Mouse (Mus musculus) stomach, embryonic 15.5 days (tissue): ENCODE measurements at regions not wholly inside any gene's neighbourhood (a gene's known extent, or its start where the extent isn't known, plus 50 kb on each side); places are given as distances from the start of the nearest gene placed in this dataset.
A peak's percentile ranks its signal among the peaks of the same experiment; 100 is the strongest.

Experiments
- ATAC-seq: fragments of 200-750 bp; cut with Nextera tagmentation; 2 replicates; pipeline ENCODE4 v1.8.0; 2017; ENCODE audit warnings: low read depth, moderate number of reproducible peaks, moderate TSS enrichment; ENCODE audit not compliant: insufficient read depth, low FRiP score
- H3K27ac ChIP-seq: fragments of 300-500 bp; sonication (generic); 2 replicates; pipeline ENCODE4 v1.5.1; 2015; ENCODE audit warnings: mild to moderate bottlenecking, inconsistent platforms
- H3K27me3 ChIP-seq: fragments of 300-500 bp; sonication (generic); replicated peaks from 2 replicates; pipeline ENCODE4 v1.6.1; 2015; ENCODE audit warnings: inconsistent platforms
- H3K36me3 ChIP-seq: fragments of 300-500 bp; sonication (generic); 2 replicates; pipeline ENCODE4 v1.6.1; 2015; ENCODE audit warnings: inconsistent platforms
- H3K4me1 ChIP-seq: fragments of 300-500 bp; sonication (generic); 2 replicates; pipeline ENCODE4 v1.6.1; 2015; ENCODE audit warnings: inconsistent platforms
- H3K4me2 ChIP-seq: fragments of 300-500 bp; sonication (generic); 2 replicates; pipeline ENCODE4 v1.6.1; 2015; ENCODE audit warnings: mild to moderate bottlenecking, inconsistent platforms
- H3K4me3 ChIP-seq: fragments of 300-500 bp; sonication (generic); replicated peaks from 2 replicates; pipeline ENCODE4 v1.5.1; 2015; ENCODE audit warnings: inconsistent platforms
- H3K9ac ChIP-seq: fragments of 300-500 bp; sonication (generic); 2 replicates; pipeline ENCODE4 v1.6.1; 2015; ENCODE audit warnings: inconsistent platforms
- H3K9me3 ChIP-seq: fragments of 300-500 bp; sonication (generic); 2 replicates; pipeline ENCODE4 v1.6.1; 2016; ENCODE audit warnings: inconsistent platforms
- WGBS: fragments of 180-500 bp; shearing (Covaris S2); methylation state at CpG from one replicate; pipeline ENCODE4 v1.1.7; 2015; 5-methylcytosine and 5-hydroxymethylcytosine counted together

- Histone ChIP-seq H3K4me2 (no peak overlapping the region), H3K27ac (no peak overlapping the region), H3K4me3 (no peak overlapping the region), H3K9me3 (no peaks in the 10 kb centered on the region), H3K4me1 (no peaks in the 10 kb centered on the region), H3K36me3 (no peaks in the 10 kb centered on the region), H3K27me3 (no peaks in the 10 kb centered on the region), H3K9ac (no peak overlapping the region)
- ATAC-seq: no peak
- WGBS: 86% methylated on average over 2 of the region's 2 CpGs
These were observed 461.3 kb upstream of the Smarca2 start for GRCm38 (mm10) chr19:26143539-26143938.

GRCm38 (mm10) chr19:26151216-26151615, 453.6 kb upstream of the Smarca2 start:
- Histone ChIP-seq H3K27ac (no peak overlapping the region), H3K27me3 (no peaks in the 10 kb centered on the region), H3K4me2 (no peak overlapping the region), H3K4me1 (no peaks in the 10 kb centered on the region), H3K9me3 (no peaks in the 10 kb centered on the region), H3K36me3 (no peaks in the 10 kb centered on the region), H3K9ac (no peak overlapping the region), H3K4me3 (no peak overlapping the region)
- ATAC-seq: no peak
- WGBS: 50% methylated on average over 4 of the region's 4 CpGs

GRCm38 (mm10) chr19:26164993-26165392, 439.9 kb upstream of the Smarca2 start:
- H3K4me1 ChIP-seq: no peaks in the 10 kb centered on the region
- no peaks in the 10 kb centered on the region for H3K36me3 ChIP-seq
- no peak overlapping the region for H3K4me2 ChIP-seq
- WGBS: 28% methylated on average over 13 of the region's 13 CpGs
- H3K27me3 ChIP-seq: no peaks in the 10 kb centered on the region
- H3K9me3 ChIP-seq: no peaks in the 10 kb centered on the region
- H3K9ac ChIP-seq: no peak overlapping the region
- ATAC-seq: no peak
- H3K27ac ChIP-seq: no peak overlapping the region
- H3K4me3 ChIP-seq: no peak overlapping the region

DNA sequence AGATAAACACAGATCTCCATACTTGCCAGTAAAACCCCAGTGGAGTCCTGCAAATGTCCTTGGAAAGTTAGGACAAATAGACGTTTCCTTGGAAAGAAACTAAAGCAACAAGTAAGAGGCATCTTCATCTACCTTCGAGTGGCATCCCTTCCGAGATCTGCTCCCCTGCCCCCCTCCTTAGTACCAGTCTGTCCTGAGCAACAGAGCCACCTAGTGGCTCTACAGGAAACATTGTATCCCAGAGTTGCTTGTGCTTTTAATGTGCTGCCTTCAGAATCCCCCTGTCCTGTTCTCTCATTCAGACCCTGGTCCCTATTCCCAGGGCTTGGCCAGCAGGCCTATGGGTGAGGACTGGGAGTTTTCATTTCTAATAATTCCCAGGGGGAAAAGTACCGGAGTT, 423.1 kb upstream of the Smarca2 start:
- no peak overlapping the region for H3K27ac ChIP-seq
- H3K27me3 ChIP-seq: no peaks in the 10 kb centered on the region
- no peak overlapping the region for H3K4me2 ChIP-seq
- H3K9ac ChIP-seq: no peak overlapping the region
- H3K4me1 ChIP-seq: no peaks in the 10 kb centered on the region
- no peaks in the 10 kb centered on the region for H3K9me3 ChIP-seq
- no peaks in the 10 kb centered on the region for H3K36me3 ChIP-seq
- 21% methylated on average over 4 of the region's 4 CpGs for WGBS
- no peak overlapping the region for H3K4me3 ChIP-seq
- ATAC-seq: no peak

DNA sequence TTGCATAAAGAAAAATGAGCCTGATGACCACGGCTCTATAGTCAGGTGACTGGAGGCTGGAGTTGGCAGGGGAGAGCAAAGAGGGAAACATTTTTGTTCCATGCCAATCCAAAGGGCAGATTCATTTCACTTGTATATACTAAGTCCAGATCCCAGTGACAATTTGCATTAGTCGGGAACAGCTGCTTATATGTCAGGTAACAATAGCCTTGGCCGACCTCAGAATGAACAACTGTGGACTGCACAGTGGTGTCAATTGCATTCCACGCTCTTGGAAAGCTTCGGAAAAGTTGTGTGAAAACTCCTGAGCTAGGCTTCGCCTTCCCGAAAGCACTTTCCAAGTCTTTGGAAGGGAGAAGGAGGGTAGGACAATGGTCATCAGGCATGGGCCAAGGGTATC, 419.8 kb upstream of the Smarca2 start:
- Histone ChIP-seq H3K4me1 (no peaks in the 10 kb centered on the region), H3K4me2 (no peak overlapping the region), H3K36me3 (no peaks in the 10 kb centered on the region), H3K9ac (no peak overlapping the region), H3K4me3 (no peak overlapping the region), H3K9me3 (no peaks in the 10 kb centered on the region), H3K27me3 (no peaks in the 10 kb centered on the region), H3K27ac (no peak overlapping the region)
- 74% methylated on average over 7 of the region's 7 CpGs for WGBS
- ATAC-seq: no peak

- no peak overlapping the region for H3K27ac ChIP-seq
- ATAC-seq: no peak
- no peak overlapping the region for H3K4me2 ChIP-seq
- H3K36me3 ChIP-seq: no peaks in the 10 kb centered on the region
- WGBS: 84% methylated on average over 1 of the region's 1 CpGs
- H3K4me1 ChIP-seq: no peaks in the 10 kb centered on the region
- no peaks in the 10 kb centered on the region for H3K27me3 ChIP-seq
- no peaks in the 10 kb centered on the region for H3K9me3 ChIP-seq
- no peak overlapping the region for H3K4me3 ChIP-seq
- no peak overlapping the region for H3K9ac ChIP-seq
These were observed 414.0 kb upstream of the Smarca2 start for GRCm38 (mm10) chr19:26190803-26191202.

DNA sequence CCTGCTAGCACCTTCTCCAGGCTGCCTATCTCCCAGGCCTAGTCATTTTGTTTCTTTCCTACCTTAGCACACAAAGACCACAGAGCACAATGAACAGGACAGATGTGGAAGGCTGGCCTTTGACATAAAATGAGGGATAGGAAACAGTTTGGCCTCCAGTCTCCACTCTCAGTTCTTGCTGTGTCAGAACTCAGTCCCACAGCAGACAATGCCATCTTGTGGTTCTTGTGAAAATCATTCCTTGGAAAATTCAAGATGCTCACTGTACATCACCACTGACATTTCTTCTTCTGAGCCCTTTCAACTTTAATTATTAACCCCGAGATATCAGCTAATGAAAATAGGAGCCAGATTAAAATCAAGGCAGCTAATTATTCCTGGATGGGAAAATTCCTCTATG, 411.2 kb upstream of the Smarca2 start:
- no peak for ATAC-seq
- Histone ChIP-seq H3K4me1 (no peaks in the 10 kb centered on the region), H3K9me3 (no peaks in the 10 kb centered on the region), H3K27ac (no peak overlapping the region), H3K9ac (no peak overlapping the region), H3K36me3 (no peaks in the 10 kb centered on the region), H3K4me3 (no peak overlapping the region), H3K4me2 (no peak overlapping the region), H3K27me3 (no peaks in the 10 kb centered on the region)
- 69% methylated on average over 1 of the region's 1 CpGs for whole genome bisulfite sequencing

DNA sequence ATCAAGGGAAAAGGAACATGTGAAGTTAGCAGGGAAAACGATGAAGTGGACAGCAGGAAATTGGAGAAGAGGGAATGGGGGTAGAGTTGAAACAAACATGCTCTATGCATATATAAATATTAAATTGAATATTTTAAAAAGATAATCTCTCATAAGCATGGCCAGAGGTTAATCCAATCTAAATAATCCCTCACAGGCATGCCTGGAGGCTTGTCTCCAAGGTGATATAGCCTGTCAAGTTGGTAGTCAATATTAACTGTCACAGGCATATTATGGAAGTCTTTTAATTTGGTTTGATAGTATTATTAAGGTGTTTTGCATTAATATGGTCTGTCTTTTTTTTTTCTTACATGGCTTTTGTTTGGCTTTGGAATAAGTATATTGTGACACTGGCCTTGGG, 396.1 kb upstream of the Smarca2 start:
- no peak for ATAC-seq
- Histone ChIP-seq H3K9me3 (no peaks in the 10 kb centered on the region), H3K4me3 (no peak overlapping the region), H3K27me3 (no peaks in the 10 kb centered on the region), H3K36me3 (no peaks in the 10 kb centered on the region), H3K4me2 (no peak overlapping the region), H3K9ac (no peak overlapping the region), H3K27ac (no peak overlapping the region), H3K4me1 (no peaks in the 10 kb centered on the region)
- WGBS: 72% methylated on average over 1 of the region's 1 CpGs

DNA sequence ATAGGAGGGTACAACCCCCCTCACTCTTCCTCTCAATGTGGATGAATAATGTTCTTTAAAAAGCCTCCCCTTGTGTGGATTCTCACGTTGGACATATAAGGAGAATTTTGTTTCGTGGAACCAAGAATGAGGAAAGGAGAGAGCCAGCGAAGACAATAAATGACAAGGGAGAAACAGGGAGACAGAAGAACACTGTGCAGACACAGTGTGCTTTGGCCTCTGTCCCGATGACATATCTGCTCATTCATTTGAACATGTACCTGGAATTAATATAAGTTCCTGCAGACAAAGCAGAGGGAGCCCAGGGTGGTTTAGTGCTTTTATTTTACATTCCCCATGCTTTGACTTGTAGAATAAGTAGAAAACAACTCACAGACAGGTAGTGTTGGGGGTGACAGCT, 370.3 kb upstream of the Smarca2 start:
- Histone ChIP-seq H3K4me3 (no peak overlapping the region), H3K4me1 (no peaks in the 10 kb centered on the region), H3K4me2 (no peak overlapping the region), H3K9ac (no peak overlapping the region), H3K9me3 (no peaks in the 10 kb centered on the region), H3K36me3 (no peaks in the 10 kb centered on the region), H3K27me3 (no peaks in the 10 kb centered on the region), H3K27ac (peak overlapping the region; percentile 11; the same call in 1 of the 2 replicates)
- no peak for ATAC-seq
- WGBS: 43% methylated on average over 4 of the region's 4 CpGs

DNA sequence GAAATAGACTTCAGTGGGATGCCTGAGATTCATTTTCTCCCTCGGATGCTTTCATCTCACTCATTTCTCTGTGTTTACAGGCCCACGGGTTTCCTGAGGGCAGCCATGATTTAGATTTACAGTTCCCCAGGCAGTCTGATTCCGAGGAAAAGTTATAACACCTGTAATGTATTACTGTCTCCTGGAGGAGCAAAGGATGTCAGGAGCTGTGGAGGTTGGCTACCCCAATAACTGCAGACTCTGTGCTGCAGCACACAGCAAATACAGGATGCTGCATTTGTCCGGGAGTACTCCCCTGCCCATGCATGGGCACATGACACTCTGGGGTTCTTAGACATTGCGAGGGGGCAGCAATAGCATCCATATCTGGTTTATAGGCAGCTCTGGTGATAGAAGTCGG, 360.8 kb upstream of the Smarca2 start:
- Histone ChIP-seq H3K9ac (no peak overlapping the region), H3K36me3 (no peaks in the 10 kb centered on the region), H3K9me3 (no peaks in the 10 kb centered on the region), H3K27ac (no peak overlapping the region), H3K4me1 (no peaks in the 10 kb centered on the region), H3K27me3 (no peaks in the 10 kb centered on the region), H3K4me2 (no peak overlapping the region), H3K4me3 (no peak overlapping the region)
- WGBS: 62% methylated on average over 6 of the region's 6 CpGs
- ATAC-seq: no peak

GRCm38 (mm10) chr19:26249751-26250150, 355.1 kb upstream of the Smarca2 start:
- Histone ChIP-seq H3K9ac (no peak overlapping the region), H3K27ac (no peak overlapping the region), H3K27me3 (no peaks in the 10 kb centered on the region), H3K4me2 (no peak overlapping the region), H3K9me3 (no peaks in the 10 kb centered on the region), H3K4me3 (no peak overlapping the region), H3K4me1 (no peaks in the 10 kb centered on the region), H3K36me3 (no peaks in the 10 kb centered on the region)
- no peak for ATAC-seq
- WGBS: 74% methylated on average over 6 of the region's 6 CpGs

DNA sequence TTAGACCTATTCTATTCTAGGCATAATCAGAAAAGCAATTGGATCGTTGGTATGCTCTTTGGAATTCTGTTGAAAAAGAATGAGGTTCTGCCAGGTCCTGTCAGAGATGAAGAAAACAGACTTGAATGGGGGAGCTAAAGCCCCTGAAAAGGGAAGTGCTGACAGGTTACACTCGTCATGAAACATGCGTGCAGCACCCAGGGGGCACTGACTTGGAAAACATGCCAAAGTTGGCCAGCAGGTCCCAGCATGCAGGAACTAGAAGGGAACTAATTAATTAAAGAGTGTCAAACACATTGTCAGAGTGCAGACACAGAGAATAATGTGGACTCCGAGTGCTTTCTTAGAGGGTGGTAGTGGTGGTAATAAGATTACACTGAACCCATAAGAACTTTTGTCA, 346.2 kb upstream of the Smarca2 start:
- H3K36me3 ChIP-seq: no peaks in the 10 kb centered on the region
- 43% methylated on average over 4 of the region's 4 CpGs for WGBS

GRCm38 (mm10) chr19:26261530-26261929, 343.3 kb upstream of the Smarca2 start:
- Histone ChIP-seq H3K27me3 (no peaks in the 10 kb centered on the region), H3K9me3 (no peaks in the 10 kb centered on the region), H3K9ac (no peak overlapping the region), H3K27ac (no peak overlapping the region), H3K4me3 (no peak overlapping the region), H3K4me2 (no peak overlapping the region), H3K4me1 (no peaks in the 10 kb centered on the region), H3K36me3 (no peaks in the 10 kb centered on the region)
- WGBS: 91% methylated on average over 2 of the region's 2 CpGs
- ATAC-seq: no peak

More for the DNA sequence above, 346.2 kb upstream of the Smarca2 start:
- no peak for ATAC-seq
- Histone ChIP-seq H3K27me3 (no peaks in the 10 kb centered on the region), H3K9ac (no peak overlapping the region), H3K4me2 (no peak overlapping the region), H3K27ac (no peak overlapping the region), H3K4me3 (no peak overlapping the region), H3K9me3 (no peaks in the 10 kb centered on the region), H3K4me1 (no peaks in the 10 kb centered on the region)
